ENCODE assay signal across 23 mouse cellular contexts in genomic region chr19:28196881-28197280, GRCm38 (mm10).
"Had no signal": no experiment of that assay in that cellular context is flagged by ENCODE, and none has a peak within 500 bp of the region (broad histone marks: within the 10 kb centered on the region; RNA-seq: fewer than 3 reads in every experiment).

No protein-coding gene starts in this region.

- DNase-seq: gastrocnemius, adult 2 months; gastrocnemius, postnatal 10 days; gastrocnemius, postnatal 25 days; heart, adult 18-20 months; heart, postnatal 10 days; heart, postnatal 4 days; lung, adult 18-20 months had no signal

- H3K4me3 ChIP-seq: gastrocnemius, adult 2 months; heart, embryonic 10.5 days; heart, embryonic 12.5 days; hindbrain, embryonic 10.5 days; hindbrain, embryonic 12.5 days; intestine, embryonic 15.5 days; layer of hippocampus, adult 2 months; left cerebral cortex, adult 2 months; limb, embryonic 13.5 days; limb, embryonic 15.5 days; liver, embryonic 12.5 days had no signal

- H3K36me3 ChIP-seq: heart, embryonic 10.5 days; heart, embryonic 12.5 days; hindbrain, embryonic 10.5 days; hindbrain, embryonic 12.5 days; intestine, embryonic 15.5 days; limb, embryonic 13.5 days; limb, embryonic 15.5 days; liver, embryonic 12.5 days had no signal

- H3K4me2 ChIP-seq: heart, embryonic 12.5 days; hindbrain, embryonic 12.5 days; hindbrain, embryonic 14.5 days; intestine, embryonic 15.5 days; limb, embryonic 13.5 days; limb, embryonic 15.5 days; liver, embryonic 12.5 days had no signal

- H3K9ac ChIP-seq: heart, embryonic 12.5 days; hindbrain, embryonic 12.5 days; hindbrain, embryonic 14.5 days; intestine, embryonic 15.5 days; limb, embryonic 13.5 days; limb, embryonic 15.5 days; liver, embryonic 12.5 days; liver, embryonic 14.5 days had no signal

- H3K9me3 ChIP-seq: heart, embryonic 10.5 days; heart, embryonic 12.5 days; hindbrain, embryonic 10.5 days; intestine, embryonic 15.5 days; limb, embryonic 13.5 days; limb, embryonic 15.5 days; liver, embryonic 12.5 days had no signal

- ATAC-seq: hindbrain, embryonic 16.5 days; inflammation-experienced regulatory T-cells, adult 6 months; intestine, embryonic 15.5 days; intestine, postnatal 0 days; liver, embryonic 12.5 days had no signal

- H3K27me3 ChIP-seq: heart, embryonic 12.5 days; hindbrain, embryonic 12.5 days; intestine, embryonic 15.5 days; limb, embryonic 13.5 days; limb, embryonic 15.5 days; liver, embryonic 12.5 days had no signal

- H3K27ac ChIP-seq: gastrocnemius, adult 2 months; heart, embryonic 10.5 days; hindbrain, embryonic 10.5 days; hindbrain, embryonic 12.5 days; hindbrain, embryonic 14.5 days; intestine, embryonic 15.5 days; kidney, postnatal 0 days; layer of hippocampus, adult 2 months; left cerebral cortex, adult 2 months; limb, embryonic 13.5 days; limb, embryonic 15.5 days; liver, embryonic 12.5 days; liver, embryonic 14.5 days had no signal

- H3K4me1 ChIP-seq: heart, embryonic 10.5 days; heart, embryonic 12.5 days; hindbrain, embryonic 10.5 days; hindbrain, embryonic 12.5 days; intestine, embryonic 15.5 days; limb, embryonic 13.5 days; limb, embryonic 15.5 days; liver, embryonic 12.5 days had no signal
